Comparison of ENCODE assay signal across 25 mouse cellular contexts in genomic region chr13:13589032-13589431, GRCm38 (mm10). TPM values are rescaled to one million over a fixed set of nuclear protein-coding genes. Genes with fewer than 3 reads are reported as not detected.
DNase-seq lines count a peak whose midpoint lies in the region; ATAC-seq and TF ChIP-seq lines count a peak whose summit lies in the region.
"Had no signal": no experiment of that assay in that cellular context is flagged by ENCODE, and none has a peak within 500 bp of the region (broad histone marks: within the 10 kb centered on the region; RNA-seq: fewer than 3 reads in every experiment).

No protein-coding gene starts in this region.

- TF ChIP-seq EP300 in lung, postnatal 0 days (IDR thresholded peaks at IDR 0.05), result no peak

- no peak overlapping the region for H3ac ChIP-seq in myocyte (ENCODE audit: control insufficient read depth, insufficient read length)

- peaks cover 31% of the 10 kb centered on the region for H3K79me2 ChIP-seq in myocyte (ENCODE audit: control insufficient read depth, insufficient read depth)

- 0 out of 2 replicates have a peak overlapping the region, but pooled peaks have one; percentile 55 for H3K27ac ChIP-seq in lung, postnatal 0 days (ENCODE audit: low read length)
- H3K27ac ChIP-seq in liver, embryonic 16.5 days (ENCODE audit: low read length), result peak overlapping the region; percentile 65; the same call in 1 of the 2 replicates
- H3K27ac ChIP-seq: embryonic facial prominence, embryonic 12.5 days; intestine, embryonic 15.5 days; neural tube, embryonic 12.5 days had no signal

- no peak for TF ChIP-seq CTCF in lung, postnatal 0 days (IDR thresholded peaks at IDR 0.05)

- no peaks in the 10 kb centered on the region for H3K36me3 ChIP-seq in lung, postnatal 0 days (ENCODE audit: insufficient read depth, low read length)
- no peaks in the 10 kb centered on the region for H3K36me3 ChIP-seq in liver, embryonic 16.5 days (ENCODE audit: control insufficient read depth, insufficient read depth)
- no peaks in the 10 kb centered on the region for H3K36me3 ChIP-seq in myocyte (ENCODE audit: control insufficient read depth, insufficient read depth)
- H3K36me3 ChIP-seq: embryonic facial prominence, embryonic 12.5 days; heart, embryonic 13.5 days; intestine, embryonic 15.5 days; midbrain, embryonic 10.5 days; midbrain, embryonic 15.5 days; neural tube, embryonic 12.5 days had no signal

- WGBS in lung, postnatal 0 days, result 84% methylated on average over 2 of the region's 2 CpGs
- WGBS in liver, embryonic 16.5 days (ENCODE audit: insufficient replicate concordance), result 46% methylated on average over 2 of the region's 2 CpGs

- DNase-seq in kidney, adult 9 months, result peak; percentile 17
- DNase-seq in kidney, postnatal 4 days, result no peak
- DNase-seq in lung, postnatal 0 days (ENCODE audit: low spot score), result no peak
- DNase-seq in lung, postnatal 36 days, result no peak
- DNase-seq in retina, postnatal 1 day, result no peak
- DNase-seq: adrenal gland, adult 2 months; adrenal gland, postnatal 36 days; B cell, adult 2 months; cerebellum, adult 2 months; gastrocnemius, postnatal 10 days; heart, postnatal 10 days; kidney, adult 2 months; kidney, postnatal 10 days; left cerebral cortex, postnatal 4 days; thymus, adult 2 months; thymus, postnatal 36 days had no signal

- TF ChIP-seq POLR2A in myocyte (IDR thresholded peaks at IDR 0.05; ENCODE audit: insufficient read length, low read depth), result no peak

- no peak overlapping the region for H3K4me2 ChIP-seq in lung, postnatal 0 days (replicated peaks; ENCODE audit: low read depth, low read length)
- peak overlapping the region; percentile 82; the same call in 1 of the 2 replicates for H3K4me2 ChIP-seq in liver, embryonic 16.5 days (ENCODE audit: low read depth, low read length)
- H3K4me2 ChIP-seq in myocyte (ENCODE audit: low read depth), result peak overlapping the region; percentile 72

- peaks cover 12% of the 10 kb centered on the region; the same call in 1 of the 2 replicates for H3K4me1 ChIP-seq in lung, postnatal 0 days (ENCODE audit: insufficient read depth, low read depth, low read length)
- peaks cover 12% of the 10 kb centered on the region for H3K4me1 ChIP-seq in liver, embryonic 16.5 days (ENCODE audit: control insufficient read depth, low read depth, low read length)
- H3K4me1 ChIP-seq: embryonic facial prominence, embryonic 12.5 days; intestine, embryonic 15.5 days had no signal

- no peak for ATAC-seq in lung, postnatal 0 days
- ATAC-seq in liver, embryonic 16.5 days (ENCODE audit: low read depth), result peak; percentile 17
- ATAC-seq: activated CD4-positive, CD25-positive, alpha-beta regulatory T cell, adult 4 months had no signal

- H3K9ac ChIP-seq in lung, postnatal 0 days (replicated peaks; ENCODE audit: low read depth), result no peak overlapping the region
- H3K9ac ChIP-seq in liver, embryonic 16.5 days (ENCODE audit: low read depth, low read length), result no peak overlapping the region
- H3K9ac ChIP-seq: embryonic facial prominence, embryonic 12.5 days; heart, embryonic 13.5 days; intestine, embryonic 15.5 days; midbrain, embryonic 15.5 days; neural tube, embryonic 12.5 days had no signal

- H3K4me3 ChIP-seq in lung, postnatal 0 days (ENCODE audit: low read depth, low read length), result no peak overlapping the region
- no peak overlapping the region for H3K4me3 ChIP-seq in liver, embryonic 16.5 days (ENCODE audit: low read depth, low read length)
- H3K4me3 ChIP-seq in myocyte, result no peak overlapping the region

- no peaks in the 10 kb centered on the region for H3K27me3 ChIP-seq in lung, postnatal 0 days (replicated peaks; ENCODE audit: insufficient read depth, low read length)
- H3K27me3 ChIP-seq in liver, embryonic 16.5 days (ENCODE audit: control insufficient read depth, insufficient read depth, low read depth, low read length), result no peaks in the 10 kb centered on the region
- H3K27me3 ChIP-seq in myocyte (ENCODE audit: control insufficient read depth, insufficient read depth, insufficient read length), result no peaks in the 10 kb centered on the region
- H3K27me3 ChIP-seq: embryonic facial prominence, embryonic 12.5 days; heart, embryonic 13.5 days; intestine, embryonic 15.5 days; midbrain, embryonic 15.5 days; neural tube, embryonic 12.5 days had no signal

- no peaks in the 10 kb centered on the region for H3K9me3 ChIP-seq in lung, postnatal 0 days (ENCODE audit: low read length)
- no peaks in the 10 kb centered on the region for H3K9me3 ChIP-seq in liver, embryonic 16.5 days (replicated peaks; ENCODE audit: control insufficient read depth, low read length)
- H3K9me3 ChIP-seq: embryonic facial prominence, embryonic 12.5 days; heart, embryonic 13.5 days; intestine, embryonic 15.5 days; midbrain, embryonic 10.5 days; midbrain, embryonic 15.5 days; neural tube, embryonic 12.5 days had no signal

TF ChIP-seq in myocyte, 11 proteins besides CTCF, POLR2A, EP300 and RAD21:
- TF ChIP-seq CEBPB (IDR thresholded peaks at IDR 0.05; ENCODE audit: insufficient read depth, poor library complexity, severe bottlenecking), result no peak
- TF ChIP-seq POLR2AphosphoS2 (IDR thresholded peaks at IDR 0.05; ENCODE audit: insufficient read length, low read depth), result no peak
- no peak for TF ChIP-seq TCF3 (IDR thresholded peaks at IDR 0.05; ENCODE audit: insufficient read length, low read depth)
- TF ChIP-seq MYOD1 (IDR thresholded peaks at IDR 0.05; ENCODE audit: control insufficient read depth in 1 of 3, insufficient read length in 2 of 3, low read depth in 2 of 3), result no peak
- TF ChIP-seq E2F4 (IDR thresholded peaks at IDR 0.05; ENCODE audit: insufficient read depth), result no peak
- TF ChIP-seq SRF (IDR thresholded peaks at IDR 0.05; ENCODE audit: control insufficient read depth, insufficient read length, low read depth), result no peak
- TF ChIP-seq USF1 (IDR thresholded peaks at IDR 0.05; ENCODE audit: low read depth), result no peak
- TF ChIP-seq TCF12 (IDR thresholded peaks at IDR 0.05; ENCODE audit: insufficient read depth, poor library complexity, severe bottlenecking), result no peak
- no peak for TF ChIP-seq MYOG (IDR thresholded peaks at IDR 0.05; ENCODE audit: control insufficient read depth in 1 of 3, insufficient read depth in 1 of 3, insufficient read length in 2 of 3, low read depth in 2 of 3)
- TF ChIP-seq MAX (IDR thresholded peaks at IDR 0.05; ENCODE audit: low read depth), result no peak
- TF ChIP-seq REST (IDR thresholded peaks at IDR 0.05; ENCODE audit: insufficient read depth, insufficient read length), result no peak

RNA-seq across cellular contexts. Expression of gene Lyst, which starts 1.2 kb away (rescaled TPM):
- 7.1 and 7.8 TPM in 2 replicates for polyA plus RNA-seq in lung, postnatal 0 days (2015; fragmentation: Nextera tagmentation; extraction: Ambion mirVana)
- 3.6 and 4.6 TPM in 2 replicates for polyA plus RNA-seq in liver, embryonic 16.5 days (2015; fragmentation: Nextera tagmentation; extraction: Ambion mirVana)
- 3.6 TPM for polyA plus RNA-seq in myocyte (2012; fragmentation: generic; extraction: Trizol)
